Mouse (Mus musculus): ENCODE data around the gene Krt12. TPM values are rescaled to one million over a fixed set of nuclear protein-coding genes. Genes with fewer than 3 reads are reported as not detected.

Krt12 gene
- polyA plus RNA-seq (2012; rRNA removed): 0.15 and 0.18 TPM in 2 replicates

DNA sequence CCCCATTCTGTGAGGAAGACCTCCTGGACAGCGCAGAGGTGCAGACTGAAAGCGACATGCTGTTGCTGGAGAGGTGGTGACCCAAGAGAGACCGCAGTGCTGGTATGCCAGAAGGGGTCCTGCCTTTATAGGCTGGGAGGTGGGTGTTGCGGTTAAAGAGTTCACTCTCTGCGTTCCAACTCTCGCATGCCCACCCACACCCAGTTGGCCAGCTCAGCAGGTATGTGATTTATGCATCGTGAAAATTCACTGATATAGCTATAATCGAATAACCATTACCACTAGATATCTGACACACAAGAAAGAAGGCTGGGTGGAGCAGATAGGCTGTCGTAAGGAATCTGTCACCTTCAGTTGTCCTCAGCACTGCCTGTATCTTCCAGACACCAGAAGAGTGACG is at the start of gene Krt12:
Gene Krt12, minus strand, starts transcription at position 101 of the 400 bp plus-strand sequence.
- DNase-seq (ENCODE audit: low spot score): no peak

DNA sequence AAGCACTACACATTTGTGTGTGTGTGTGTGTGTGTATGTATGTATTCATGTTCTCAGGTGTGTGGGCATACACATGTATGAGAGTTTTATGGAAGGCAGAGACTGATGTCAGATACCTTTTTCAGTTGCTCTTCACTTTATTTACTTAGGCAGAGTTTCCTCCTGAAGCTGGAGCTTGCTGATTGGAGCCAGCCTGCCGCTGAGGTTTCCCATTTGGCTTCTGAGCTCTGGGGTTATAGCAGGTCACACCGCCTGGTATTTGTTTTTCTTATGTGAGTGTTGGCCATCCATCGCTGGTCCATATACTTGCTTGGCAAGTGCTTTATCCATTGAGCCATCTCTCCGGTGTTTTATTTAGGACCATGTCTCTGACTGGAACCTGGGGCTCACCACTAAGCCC is 47.2 kb upstream of the Krt12 start:
- no peak for DNase-seq (ENCODE audit: low spot score)

DNA sequence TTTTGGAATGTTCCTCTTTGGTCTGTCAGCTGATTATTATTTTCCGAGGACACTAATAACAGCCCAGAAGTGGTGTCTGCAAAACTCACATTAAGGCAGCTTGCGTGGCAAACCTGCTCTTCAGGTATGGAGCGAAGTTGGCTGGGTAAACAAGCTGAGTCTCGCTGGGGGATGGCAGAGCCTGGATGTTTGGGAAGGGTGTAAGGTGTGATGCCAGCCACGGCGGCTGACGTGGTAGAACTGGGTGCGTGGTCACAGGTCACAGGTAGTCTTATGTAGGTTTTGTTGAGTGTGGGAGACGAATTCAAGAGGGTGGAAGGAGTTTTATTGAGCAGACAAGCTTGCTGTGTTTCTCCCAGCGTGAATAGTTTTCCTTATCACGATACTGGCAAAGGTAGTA is 46.5 kb upstream of the Krt12 start:
- DNase-seq (ENCODE audit: low spot score): no peak

DNA sequence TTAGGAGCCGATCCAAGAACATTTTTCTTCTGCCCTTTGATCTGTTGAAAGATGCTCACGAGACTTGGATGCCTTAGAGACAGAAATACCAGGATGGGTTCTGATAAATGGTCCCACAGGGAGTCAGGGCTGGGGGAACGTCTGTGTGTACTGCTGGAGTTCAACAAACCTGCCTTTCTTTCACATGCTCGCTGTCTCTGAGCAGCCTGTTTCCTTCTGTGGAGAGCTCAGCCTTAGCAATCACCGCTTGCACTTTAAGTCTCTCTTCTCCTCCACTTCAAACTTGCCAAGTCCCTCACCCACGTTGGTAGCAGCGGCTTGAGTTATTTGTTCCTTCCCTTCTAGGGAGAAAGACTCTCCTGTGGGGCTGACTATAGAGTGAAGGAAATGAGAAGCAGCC is 44.3 kb upstream of the Krt12 start:
- DNase-seq (ENCODE audit: low spot score): no peak

DNA sequence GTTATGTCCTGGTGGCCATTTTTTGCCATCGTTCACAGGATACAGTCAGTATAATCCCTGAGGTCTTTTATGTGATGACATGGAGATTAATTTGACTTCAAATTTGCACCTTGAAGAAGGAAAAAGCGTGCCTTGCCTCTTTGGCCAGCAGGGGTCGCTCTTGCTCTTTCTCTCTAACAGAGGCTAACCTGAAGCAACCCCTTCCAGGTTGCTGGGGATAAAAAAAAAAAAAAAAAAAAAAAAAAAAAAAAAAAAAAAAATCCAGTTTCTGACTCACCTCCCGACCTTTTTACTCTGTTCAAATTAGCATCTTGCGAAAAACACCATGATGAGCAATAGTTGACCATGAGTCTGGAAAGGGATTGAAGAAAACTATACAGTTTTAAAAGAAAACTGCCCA is 42.8 kb upstream of the Krt12 start:
- DNase-seq (ENCODE audit: low spot score): peak; percentile 74

DNA sequence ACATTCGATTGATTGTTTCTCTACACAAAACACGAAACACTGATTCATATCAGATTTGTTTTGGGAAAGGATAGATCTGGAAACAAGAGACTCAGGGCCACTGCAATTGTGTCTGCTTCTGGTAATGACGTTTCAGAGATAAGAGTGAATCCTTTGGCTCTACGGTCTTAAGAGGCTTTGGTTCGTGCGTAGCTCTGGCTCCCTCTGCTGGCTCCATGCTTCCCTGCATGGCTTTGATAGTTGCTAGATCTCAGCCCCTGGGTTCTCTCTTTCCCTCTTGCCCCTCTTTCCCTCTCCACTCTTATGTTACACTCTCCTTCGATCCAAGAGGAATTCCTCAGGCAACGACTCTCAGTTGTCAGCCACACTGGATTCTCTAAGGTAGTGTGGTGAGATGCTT is 41.1 kb upstream of the Krt12 start:
- DNase-seq (ENCODE audit: low spot score): peak; percentile 44

DNA sequence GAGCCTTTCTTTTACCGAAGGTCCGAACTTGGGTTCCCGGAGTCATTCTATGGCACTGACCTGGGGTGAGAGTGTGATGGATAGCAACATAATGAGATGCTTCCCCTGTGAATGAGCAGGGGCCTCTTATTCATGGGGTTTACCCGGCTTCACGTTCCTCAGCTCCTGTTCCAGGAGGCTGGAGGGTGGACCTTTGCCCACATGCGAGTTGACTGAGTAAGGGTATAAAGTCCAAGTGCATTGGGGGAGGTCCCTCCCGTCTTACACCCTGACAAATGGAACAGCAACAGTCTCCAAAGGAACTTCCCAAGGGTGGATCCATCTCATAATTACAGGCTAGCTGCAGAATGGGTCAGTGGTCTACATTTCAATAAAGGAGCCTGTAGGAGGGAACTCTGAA is 39.7 kb upstream of the Krt12 start:
- DNase-seq (ENCODE audit: low spot score): no peak

DNA sequence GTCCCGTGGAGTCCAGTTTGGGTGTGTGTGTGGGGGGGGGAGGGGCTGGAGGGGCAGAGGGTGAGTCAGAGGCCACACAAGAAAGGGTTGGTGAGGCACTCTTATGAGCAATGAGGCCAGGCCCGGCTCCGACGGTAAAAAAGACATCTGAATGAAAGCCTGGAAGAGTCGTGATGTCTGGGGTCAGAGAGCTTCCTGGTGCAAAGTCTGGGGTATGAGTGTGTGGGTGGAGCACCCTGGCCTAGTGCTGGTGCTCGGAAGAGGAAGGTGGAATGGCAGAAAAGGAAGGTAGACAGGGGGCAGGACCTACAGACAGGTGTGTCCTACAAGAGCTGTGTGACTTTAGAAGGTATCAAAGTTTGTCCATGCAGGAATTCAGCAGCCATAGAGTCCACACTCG is 36.8 kb upstream of the Krt12 start:
- DNase-seq (ENCODE audit: low spot score): no peak

DNA sequence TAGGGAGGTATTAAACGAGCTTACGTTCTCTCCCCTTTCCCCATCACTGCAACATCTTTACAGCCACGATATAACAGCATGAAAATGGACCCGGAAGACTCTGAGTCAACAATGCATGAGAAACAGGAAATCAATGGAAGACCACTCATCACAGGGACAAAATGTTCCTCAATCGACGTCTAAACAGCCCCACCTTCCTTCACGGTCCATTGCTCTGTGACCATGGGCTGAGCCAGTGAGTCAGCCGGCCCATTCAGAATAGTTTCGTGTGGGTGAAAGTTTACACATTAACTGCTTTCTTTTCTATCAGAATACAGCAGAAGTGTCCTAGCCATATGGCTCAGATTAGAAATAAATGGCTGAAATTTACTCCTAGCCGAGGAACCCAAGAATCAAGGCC is 32.7 kb upstream of the Krt12 start:
- no peak for DNase-seq (ENCODE audit: low spot score)

DNA sequence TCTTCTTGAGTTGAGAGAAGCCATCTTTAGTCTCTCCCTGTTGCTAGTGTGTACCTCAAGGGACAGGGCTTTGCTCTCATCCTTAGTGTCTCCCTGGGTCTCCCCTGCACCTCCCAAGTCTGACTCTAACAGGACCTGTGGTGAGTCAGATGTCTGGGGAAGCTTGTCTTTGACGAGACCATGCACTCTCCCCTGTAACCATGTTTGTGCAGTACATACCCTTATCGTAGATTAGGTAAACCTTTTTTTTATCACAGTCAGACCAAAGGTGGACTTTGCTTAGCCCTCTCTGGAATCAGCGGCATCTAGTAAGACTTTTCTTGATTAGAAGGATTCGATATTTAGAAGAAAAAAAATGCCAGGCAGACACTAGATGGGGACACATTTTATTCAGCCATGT is 32.0 kb upstream of the Krt12 start:
- no peak for DNase-seq (ENCODE audit: low spot score)

DNA sequence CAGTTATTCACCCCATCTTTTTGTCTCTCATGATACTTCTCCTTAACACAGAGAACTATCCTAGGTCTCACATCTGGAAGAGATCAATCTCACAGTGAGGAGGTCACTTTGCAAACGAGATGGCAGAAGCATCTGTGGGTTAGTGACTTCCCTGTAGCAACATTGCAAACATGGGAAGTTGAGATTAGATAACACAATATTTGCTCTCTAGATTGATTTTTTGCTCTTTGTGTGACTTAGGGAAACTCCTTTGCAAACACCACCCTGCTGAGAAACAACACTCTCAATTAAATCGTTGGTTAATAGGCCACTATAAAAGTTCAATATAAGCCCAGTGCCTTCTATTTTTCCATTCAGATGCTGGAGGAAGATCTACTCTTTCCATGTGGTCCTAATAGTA is 26.7 kb upstream of the Krt12 start:
- DNase-seq (ENCODE audit: low spot score): no peak

DNA sequence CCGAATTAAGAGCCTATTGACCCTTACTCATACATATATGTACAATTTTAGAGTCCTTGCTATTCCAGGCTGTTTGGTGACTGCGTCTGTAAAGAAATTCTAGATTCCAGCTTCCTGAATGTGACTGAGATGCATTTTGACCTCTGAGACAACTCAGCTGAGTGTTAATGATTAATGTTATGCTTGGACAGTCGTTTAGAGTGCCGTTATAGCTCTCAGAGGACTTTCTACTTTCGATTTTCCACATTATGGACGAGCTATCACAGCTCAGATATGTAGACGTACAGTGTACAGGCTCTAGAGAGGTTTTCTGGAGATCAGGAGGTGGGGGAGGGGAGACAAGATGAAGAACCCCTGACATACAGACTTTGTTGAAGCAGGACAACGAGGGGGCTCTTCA is 19.2 kb upstream of the Krt12 start:
- no peak for DNase-seq (ENCODE audit: low spot score)

DNA sequence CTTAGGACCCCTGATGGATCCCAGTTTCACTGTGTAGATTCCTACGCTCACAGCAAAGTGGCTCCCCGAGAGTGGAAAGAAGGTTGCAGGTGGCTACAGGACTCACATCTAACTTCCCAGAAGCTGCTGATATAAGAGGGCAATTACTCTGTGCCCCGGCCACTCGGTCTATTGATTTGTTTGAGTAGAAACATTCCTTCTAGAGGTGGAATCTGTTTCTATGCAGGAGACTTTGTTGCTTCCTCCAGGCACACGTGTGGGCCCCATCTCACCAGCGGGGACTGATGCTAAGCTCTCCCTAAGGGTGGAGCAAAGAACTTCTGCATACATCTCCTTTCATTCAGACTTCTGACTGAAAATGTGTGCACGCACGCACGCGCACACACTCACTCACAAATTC is 17.4 kb upstream of the Krt12 start:
- no peak for DNase-seq (ENCODE audit: low spot score)

DNA sequence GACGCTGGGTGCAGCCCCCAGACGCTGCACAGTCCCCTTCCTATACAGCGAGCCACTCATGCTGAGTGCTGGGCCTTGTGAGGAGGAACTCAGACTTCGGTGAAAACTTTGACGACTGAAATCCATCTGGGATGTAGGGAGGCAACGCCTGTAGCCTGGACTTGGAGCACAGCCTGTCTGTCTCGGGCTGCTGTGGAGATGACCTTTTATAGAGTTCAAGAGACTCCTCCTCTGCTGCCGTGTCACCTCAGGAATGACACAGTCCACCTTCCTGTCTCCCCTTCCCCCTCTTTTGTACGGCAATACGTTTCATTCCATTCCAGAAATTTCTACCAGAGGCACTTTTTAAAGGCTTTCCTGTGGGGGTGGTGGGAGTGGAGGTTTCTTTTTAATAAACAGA is 15.9 kb upstream of the Krt12 start, which contains the start of gene Krt20:
Gene Krt20, minus strand, starts transcription at position 179 of the 400 bp plus-strand sequence.
- no peak for DNase-seq (ENCODE audit: low spot score)

DNA sequence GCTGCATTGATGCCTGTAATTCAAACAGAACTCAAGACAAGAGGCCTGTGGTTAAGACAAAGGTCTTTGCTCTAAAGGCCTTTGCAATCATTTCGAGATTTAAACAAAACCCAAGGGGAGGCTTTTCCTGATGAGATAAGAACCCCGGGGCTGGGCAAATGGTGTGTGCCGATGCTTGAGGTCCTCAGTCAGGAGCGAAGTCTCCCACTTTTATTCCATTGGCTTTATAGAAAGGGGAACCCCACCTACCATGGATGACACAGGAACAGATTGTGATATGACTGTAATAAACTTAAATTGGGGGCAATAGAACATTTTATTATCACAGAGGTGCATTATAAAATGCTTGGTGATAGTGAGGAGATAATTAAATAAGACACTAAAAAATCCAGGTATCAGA is 14.6 kb upstream of the Krt12 start:
- DNase-seq (ENCODE audit: low spot score): no peak

DNA sequence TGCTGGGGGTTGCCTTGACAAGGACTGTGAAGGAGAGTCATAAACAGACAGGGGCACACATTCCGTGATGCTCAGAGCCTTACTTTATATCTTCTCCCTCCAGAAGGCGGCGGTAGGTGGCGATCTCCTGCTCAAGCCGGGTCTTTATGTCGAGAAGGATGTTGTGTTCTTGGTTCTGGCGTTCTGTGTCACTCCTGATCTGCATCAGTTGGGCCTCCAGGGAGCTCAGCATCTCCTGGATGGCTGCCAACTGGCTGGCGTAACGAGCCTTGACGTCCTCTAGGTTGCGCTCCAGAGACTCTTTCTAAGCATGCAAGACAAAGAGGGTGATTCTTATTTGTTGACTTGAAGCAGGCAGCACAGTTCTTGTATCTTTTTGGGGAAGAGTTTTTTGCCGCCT is 8.6 kb upstream of the Krt12 start:
- DNase-seq (ENCODE audit: low spot score): no peak

DNA sequence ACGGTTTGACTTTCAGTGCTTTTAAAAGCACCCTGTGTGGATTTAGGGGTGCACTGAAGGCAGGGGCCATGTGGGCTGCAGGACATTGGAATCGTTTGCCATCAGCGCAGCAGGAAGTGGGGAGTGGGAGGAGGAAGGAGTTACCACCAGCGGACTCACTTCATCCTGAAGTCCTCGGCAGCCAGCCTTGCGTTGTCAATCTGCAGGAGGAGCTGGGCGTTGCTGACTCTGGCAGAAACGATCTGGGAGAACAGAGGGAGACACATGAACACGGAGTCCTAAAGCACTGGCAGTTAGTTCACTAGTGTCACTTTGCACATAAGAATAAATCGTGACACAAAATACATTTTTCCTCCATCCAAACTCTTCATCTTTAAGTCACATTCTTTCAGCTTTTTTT is 1.5 kb downstream of the Krt12 start:
- DNase-seq (ENCODE audit: low spot score): no peak

DNA sequence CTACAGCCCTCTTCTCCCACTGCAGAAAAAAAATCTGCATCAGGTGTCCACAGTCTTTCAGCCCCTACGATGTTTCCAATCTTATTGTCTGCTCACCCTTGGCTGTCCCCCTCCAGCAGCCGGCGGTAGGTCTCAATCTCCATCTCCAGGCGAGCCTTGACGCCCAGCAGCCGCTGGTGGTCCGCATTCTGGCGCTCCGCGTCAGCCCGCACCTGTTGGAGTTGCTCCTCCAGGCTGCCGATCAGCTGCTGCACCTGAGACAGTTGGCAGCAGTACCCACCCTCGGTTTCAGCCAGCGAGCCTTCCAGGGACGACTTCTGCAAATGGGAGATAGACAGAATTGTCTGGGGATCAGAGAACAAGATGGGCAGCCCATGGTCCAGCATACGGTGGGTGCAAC is 4.2 kb downstream of the Krt12 start:
- no peak for DNase-seq (ENCODE audit: low spot score)

DNA sequence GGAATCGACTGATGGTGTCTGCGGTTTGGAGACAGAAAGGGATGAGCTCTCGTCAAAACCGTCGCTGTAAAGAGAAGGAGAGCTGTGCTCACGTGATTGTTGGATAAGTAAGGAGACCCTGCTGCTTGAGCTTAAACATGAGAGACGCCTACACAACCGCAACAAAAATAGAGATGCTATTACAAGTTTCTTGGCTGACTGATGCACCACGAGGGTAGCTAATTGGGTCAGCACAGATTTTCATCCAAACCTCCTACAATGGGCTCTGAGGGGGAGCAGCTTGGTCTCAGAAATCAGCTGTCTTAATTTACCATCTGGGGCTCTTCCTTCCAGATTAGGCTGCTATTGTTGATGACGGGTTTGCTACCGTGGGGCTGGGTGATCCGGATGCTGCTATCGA is 5.2 kb downstream of the Krt12 start:
- DNase-seq (ENCODE audit: low spot score): no peak

DNA sequence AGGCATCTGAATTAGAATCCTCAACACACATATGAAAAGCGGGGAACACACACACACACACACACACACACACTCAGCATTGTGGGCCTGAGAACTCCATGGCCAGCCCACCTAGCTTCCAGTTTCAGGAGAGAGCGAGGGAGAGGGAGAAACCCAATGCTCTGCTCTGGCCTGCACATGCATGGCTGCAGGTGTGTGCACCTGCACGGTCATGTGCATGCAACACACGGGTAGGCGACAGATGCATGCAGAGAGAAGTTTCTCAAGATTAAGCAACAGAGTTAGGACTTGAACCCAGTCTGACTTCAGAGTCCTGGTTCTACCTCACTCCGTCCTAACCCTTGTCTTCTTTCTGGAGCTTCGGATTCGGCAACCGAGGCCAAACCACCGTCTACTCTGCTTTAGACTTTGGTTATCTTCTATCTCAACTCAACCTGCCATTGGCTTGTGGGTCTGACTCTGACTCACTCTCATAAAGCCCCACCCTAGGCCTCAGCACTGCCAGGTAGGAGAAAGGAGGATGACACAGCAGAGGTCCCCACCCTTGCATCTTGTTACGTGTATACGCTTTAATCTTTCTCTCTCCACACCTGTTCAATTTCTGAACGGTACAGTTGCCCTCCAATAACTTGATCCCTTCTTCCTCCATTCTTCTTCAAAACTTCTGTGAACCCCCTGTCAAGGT is 7.5 kb downstream of the Krt12 start:
- DNase-seq (ENCODE audit: low spot score): no peak

DNA sequence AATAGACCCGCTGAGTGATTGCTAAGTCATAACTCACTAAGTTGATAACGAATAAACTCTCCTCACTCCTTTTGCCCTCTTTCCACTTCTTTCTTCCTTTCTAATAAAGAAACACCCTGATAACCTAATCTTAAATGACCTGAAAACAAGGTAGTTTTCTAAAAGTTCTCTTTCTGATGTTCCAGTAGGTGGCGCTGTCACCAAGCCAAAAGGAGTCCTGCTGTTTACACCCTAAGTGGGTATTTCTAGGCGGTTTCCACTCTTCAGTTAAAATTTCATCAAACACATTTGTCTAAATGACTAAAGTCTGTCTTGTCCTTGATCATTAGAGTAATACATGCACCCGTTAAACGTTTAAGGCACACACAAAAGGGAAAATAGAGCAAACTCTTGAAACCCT is 8.8 kb downstream of the Krt12 start:
- no peak for DNase-seq (ENCODE audit: low spot score)

DNA sequence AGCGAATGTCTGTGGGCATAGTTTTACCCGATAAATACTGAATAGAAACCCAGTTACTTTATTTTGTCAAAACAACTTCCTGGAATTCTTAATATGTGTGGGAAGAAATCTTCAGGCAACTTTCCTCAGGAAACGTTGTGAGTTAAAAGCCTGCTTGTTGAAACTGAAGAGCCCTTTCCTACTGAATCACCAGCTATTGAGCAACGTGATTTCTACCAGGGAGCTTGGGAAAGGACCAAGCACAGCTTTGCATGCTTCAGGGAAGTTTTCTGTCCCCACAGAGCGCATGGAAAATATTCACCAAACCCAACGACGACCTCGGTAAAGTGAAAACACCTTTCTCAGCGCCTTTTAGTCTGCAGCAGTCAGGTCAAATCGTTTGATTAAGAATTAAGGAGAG is 15.9 kb downstream of the Krt12 start:
- no peak for DNase-seq (ENCODE audit: low spot score)

DNA sequence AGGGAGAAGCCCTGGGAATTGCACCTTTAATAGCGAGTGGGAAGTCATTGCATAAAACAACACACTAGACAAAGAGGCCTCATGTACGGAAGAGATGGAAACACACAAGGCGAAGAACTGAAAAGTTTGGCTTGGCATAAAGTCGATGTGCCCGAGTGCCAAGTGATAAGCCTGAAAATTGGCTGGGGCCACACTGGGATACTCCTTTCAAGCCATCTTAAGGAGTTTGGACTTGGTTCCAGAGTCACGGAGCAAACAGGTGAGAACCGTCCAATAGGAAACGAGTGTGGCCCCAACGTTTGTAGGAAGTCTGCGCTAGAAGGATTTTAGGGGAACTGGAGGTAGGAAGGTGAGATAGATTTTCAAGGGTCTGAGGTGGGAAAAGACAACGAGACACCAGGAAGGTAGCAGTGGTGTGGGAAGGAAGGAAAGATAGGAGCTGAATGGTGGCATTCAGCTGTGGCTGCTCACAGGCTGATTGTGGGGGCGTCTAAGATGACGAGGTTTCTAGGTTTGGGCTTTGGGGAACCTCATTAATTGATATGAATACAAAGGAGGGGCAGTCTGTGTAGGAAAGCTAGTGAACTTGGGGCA is 22.0 kb downstream of the Krt12 start:
- DNase-seq (ENCODE audit: low spot score): no peak

DNA sequence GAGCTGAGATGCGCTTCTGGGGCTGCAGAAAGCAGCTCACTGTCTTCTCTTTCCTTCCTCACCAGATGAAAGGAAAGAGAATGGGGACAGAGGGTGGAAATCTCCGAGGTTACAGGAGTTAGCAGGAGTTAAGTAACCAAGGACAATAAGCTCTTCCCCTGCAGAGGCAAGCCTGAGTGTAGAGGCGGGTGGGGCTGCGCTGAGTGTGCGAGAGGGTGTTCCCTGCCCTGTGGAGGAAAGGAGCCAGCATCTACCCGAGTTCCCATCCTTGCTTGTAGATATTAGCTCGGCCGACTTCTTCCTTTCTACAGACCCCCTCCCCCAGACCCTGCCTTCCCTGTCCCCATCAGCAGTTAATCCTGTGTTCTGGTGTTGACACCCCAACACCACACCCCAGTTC is 23.2 kb downstream of the Krt12 start:
- DNase-seq (ENCODE audit: low spot score): no peak
